Mouse (Mus musculus): Measurements from ENCODE around the gene 1700003E16Rik. TPM values are rescaled to one million over a fixed set of nuclear protein-coding genes. Genes with fewer than 3 reads are reported as not detected.
A peak's percentile ranks its signal among the peaks of the same experiment; 100 is the strongest.

Gene 1700003E16Rik
- total and polyA plus RNA-seq, 3 experiments: 0.15 to 0.50 TPM; not detected in 1

DNA sequence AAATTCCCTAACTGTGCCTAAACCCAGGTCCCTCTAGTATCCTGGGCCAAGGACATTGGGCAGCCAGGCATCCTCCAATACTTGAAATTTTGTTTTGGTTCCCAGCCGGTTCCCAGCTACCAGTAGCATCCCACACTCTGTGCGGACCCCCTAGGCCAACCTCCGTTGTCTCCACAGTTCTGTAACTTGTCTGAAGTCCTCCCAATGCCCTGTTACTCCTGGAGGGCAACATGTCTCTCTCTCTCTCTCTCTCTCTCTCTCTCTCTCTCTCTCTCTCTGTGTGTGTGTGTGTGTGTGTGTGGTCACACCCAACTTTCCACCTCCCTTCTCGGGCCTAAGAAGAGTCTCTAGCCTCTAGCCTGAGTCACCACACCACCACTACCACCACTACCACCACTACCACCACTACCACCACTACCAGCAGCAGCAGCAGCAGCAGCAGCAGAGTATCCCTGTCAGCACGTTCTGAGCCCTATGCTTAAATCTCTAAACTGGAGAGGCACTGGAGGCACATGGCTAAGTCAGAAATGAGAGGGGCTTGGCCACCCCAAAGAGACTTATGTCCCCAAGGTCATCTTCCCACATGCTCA, 19.8 kb upstream of the 1700003E16Rik start:
- H3K27me3 ChIP-seq (ENCODE audit: control insufficient read depth in 1 of 2, insufficient read depth in 2 of 2, low read length in 2 of 2): no peaks in the 10 kb centered on the region
- no peak overlapping the region for H3K27ac ChIP-seq (ENCODE audit: control insufficient read depth, low read depth, low read length)

DNA sequence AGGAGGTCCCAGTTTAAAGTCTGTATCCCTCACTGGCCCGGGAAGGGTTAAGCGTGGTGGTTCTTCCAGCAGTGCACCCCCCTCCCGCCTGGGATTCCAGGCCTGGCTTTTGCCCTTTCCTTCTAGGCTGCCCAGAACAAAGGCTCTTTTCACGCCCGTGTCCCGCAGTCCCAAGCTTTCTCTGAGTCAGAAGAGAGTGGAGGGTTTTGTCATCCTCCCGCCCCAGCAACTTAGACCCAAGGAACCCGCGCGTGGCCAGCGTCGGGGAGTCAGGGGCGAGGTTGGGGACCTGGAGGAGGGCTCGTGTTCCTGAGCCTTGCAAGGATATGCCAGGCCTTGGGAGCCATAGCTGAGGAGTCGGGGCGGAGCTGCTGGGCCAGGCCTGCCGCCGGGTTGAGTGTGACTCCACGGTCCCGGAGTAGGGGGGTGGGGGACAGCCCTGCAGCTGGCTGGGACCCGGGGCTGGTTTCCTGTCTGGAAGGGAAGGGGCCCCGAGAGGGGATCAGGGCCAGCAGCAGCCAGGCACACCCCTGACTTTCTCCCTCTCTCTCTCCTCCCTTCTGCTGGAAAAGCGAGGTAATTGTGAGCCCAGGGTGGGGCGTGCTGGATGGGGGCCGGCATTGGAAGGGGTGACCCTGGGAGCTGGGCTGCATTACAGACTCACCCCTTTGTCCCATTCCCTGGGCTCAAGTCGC, 19.2 kb upstream of the 1700003E16Rik start:
- peak; percentile 65 for DNase-seq (ENCODE audit: low read depth, low spot score)
- Histone ChIP-seq H3K79me2 (ENCODE audit: control insufficient read depth, insufficient read depth, low read length, poor library complexity) (peaks cover 6% of the 10 kb centered on the region; the same call in 1 of the 2 replicates), H3K27me3 (ENCODE audit: control insufficient read depth in 1 of 2, insufficient read depth in 2 of 2, low read length in 2 of 2) (no peaks in the 10 kb centered on the region), H3K36me3 (ENCODE audit: control insufficient read depth in 1 of 2, insufficient read depth in 2 of 2, low read length in 2 of 2) (no peaks in the 10 kb centered on the region), H3K4me1 (ENCODE audit: control insufficient read depth in 1 of 2, insufficient read depth in 2 of 2, low read length in 2 of 2) (peaks cover 0 to 10% of the 10 kb centered on the region in 2 experiments; a peak in 3 of 4 replicates), H3K27ac (ENCODE audit: control insufficient read depth, low read depth, low read length) (peak overlapping the region; percentile 55), H3K9ac (ENCODE audit: control insufficient read depth, low read depth, low read length, poor library complexity, severe bottlenecking) (peak overlapping the region; percentile 89), H3K9me3 (replicated peaks; ENCODE audit: insufficient read depth, low read length) (no peaks in the 10 kb centered on the region), H3K4me3 (ENCODE audit: control insufficient read depth in 1 of 2, insufficient read depth in 1 of 2, low read depth in 2 of 2, low read length in 2 of 2) (peak overlapping the region; percentile 72 to 91)
- TF ChIP-seq MXI1 (IDR thresholded peaks at IDR 0.05; ENCODE audit: low read depth, low read length) (no peak), TCF12 (IDR thresholded peaks at IDR 0.05; ENCODE audit: low read depth, low read length) (peak; percentile 20; the same call in 1 of the 2 replicates), ETS1 (IDR thresholded peaks at IDR 0.05; ENCODE audit: low read depth, low read length) (0 out of 2 replicates have a peak, but pooled peaks have one; percentile 12), HCFC1 (IDR thresholded peaks at IDR 0.05; ENCODE audit: low read depth, low read length) (peak; percentile 50; the same call in 1 of the 2 replicates), UBTF (IDR thresholded peaks at IDR 0.05; ENCODE audit: borderline replicate concordance, insufficient read depth, low read depth, low read length) (0 out of 2 replicates have a peak, but pooled peaks have one; percentile 57), ZMIZ1 (IDR thresholded peaks at IDR 0.05; ENCODE audit: low read depth, low read length) (no peak), MAZ (IDR thresholded peaks at IDR 0.05; ENCODE audit: low read depth, low read length) (0 out of 2 replicates have a peak, but pooled peaks have one; percentile 42), TBP (IDR thresholded peaks at IDR 0.05; ENCODE audit: low read depth, low read length) (no peak), POLR2A (IDR thresholded peaks at IDR 0.05; ENCODE audit: control insufficient read depth in 1 of 2, insufficient read depth in 1 of 2, low read depth in 1 of 2, low read length in 2 of 2, poor library complexity in 1 of 2) (0 out of 4 replicates have a peak, but pooled peaks of 1 of the 2 experiments have one; percentile 15), CHD2 (IDR thresholded peaks at IDR 0.05; ENCODE audit: low read length) (no peak), CHD1 (IDR thresholded peaks at IDR 0.05; ENCODE audit: low read depth, low read length) (0 out of 2 replicates have a peak, but pooled peaks have one; percentile 68), POLR2AphosphoS5 (IDR thresholded peaks at IDR 0.05; ENCODE audit: borderline replicate concordance, low read depth, low read length) (no peak), E2F4 (IDR thresholded peaks at IDR 0.05; ENCODE audit: borderline replicate concordance, low read depth, low read length) (no peak), TAL1 (IDR thresholded peaks at IDR 0.05; ENCODE audit: low read length) (no peak), CTCF (IDR thresholded peaks at IDR 0.05 in 2 of 3, conservative IDR thresholded peaks at IDR 0.05 in 1 of 3; ENCODE audit: control insufficient read depth in 1 of 3, insufficient read depth in 1 of 3, low read depth in 2 of 3, low read length in 3 of 3, poor library complexity in 1 of 3, severe bottlenecking in 1 of 3) (no peak), BHLHE40 (IDR thresholded peaks at IDR 0.05; ENCODE audit: borderline replicate concordance, low read depth, low read length) (no peak), MAX (IDR thresholded peaks at IDR 0.05; ENCODE audit: low read length) (0 out of 2 replicates have a peak, but pooled peaks have one; percentile 9)

More for the DNA sequence above, 19.8 kb upstream of the 1700003E16Rik start:
- Histone ChIP-seq H3K4me1 (ENCODE audit: control insufficient read depth in 1 of 2, insufficient read depth in 2 of 2, low read length in 2 of 2) (peaks cover 0 to 15% of the 10 kb centered on the region in 2 experiments; a peak in 3 of 4 replicates), H3K4me3 (ENCODE audit: control insufficient read depth in 1 of 2, insufficient read depth in 1 of 2, low read depth in 2 of 2, low read length in 2 of 2) (peak overlapping the region; percentile 72 to 91), H3K79me2 (ENCODE audit: control insufficient read depth, insufficient read depth, low read length, poor library complexity) (peaks cover 6% of the 10 kb centered on the region; the same call in 1 of the 2 replicates), H3K36me3 (ENCODE audit: control insufficient read depth in 1 of 2, insufficient read depth in 2 of 2, low read length in 2 of 2) (no peaks in the 10 kb centered on the region), H3K9me3 (replicated peaks; ENCODE audit: insufficient read depth, low read length) (no peaks in the 10 kb centered on the region), H3K9ac (ENCODE audit: control insufficient read depth, low read depth, low read length, poor library complexity, severe bottlenecking) (peak overlapping the region; percentile 89)
- TF ChIP-seq POLR2A (IDR thresholded peaks at IDR 0.05; ENCODE audit: control insufficient read depth in 1 of 2, insufficient read depth in 1 of 2, low read depth in 1 of 2, low read length in 2 of 2, poor library complexity in 1 of 2) (0 out of 4 replicates have a peak, but pooled peaks of 1 of the 2 experiments have one; percentile 26), CHD2 (IDR thresholded peaks at IDR 0.05; ENCODE audit: low read length) (no peak)
- peak; percentile 38 for DNase-seq (ENCODE audit: low read depth, low spot score)
